Mouse (Mus musculus) megakaryocyte, embryonic 14.5 days (primary cell): ENCODE data around the gene Apba3. TPM values are rescaled to one million over a fixed set of nuclear protein-coding genes. Genes with fewer than 3 reads are reported as not detected.
"Not testable (repeated sequence)": the region's sequence is repeated elsewhere in the genome, so short reads cannot be mapped to it uniquely, and the experiment has no call there.

Experiments
- H3K27me3 ChIP-seq: replicated peaks from 2 replicates; pipeline ENCODE3; 2012; ENCODE audit warnings: inconsistent platforms
- H3K36me3 ChIP-seq: replicated peaks from 2 replicates; pipeline ENCODE3; 2012; ENCODE audit warnings: low read length, inconsistent platforms, mixed read lengths
- H3K4me1 ChIP-seq: 2 replicates; pipeline ENCODE4 v1.6.1; 2012; ENCODE audit warnings: inconsistent platforms
- H3K4me3 ChIP-seq: replicated peaks from 2 replicates; pipeline ENCODE3; 2012; ENCODE audit warnings: moderate library complexity, mild to moderate bottlenecking, inconsistent platforms
- H3K9me3 ChIP-seq: 2 replicates; pipeline ENCODE4 v1.6.1; 2012; ENCODE audit warnings: inconsistent platforms
- FLI1 ChIP-seq: IDR thresholded peaks from 2 replicates; pipeline ENCODE4 v1.6.1; 2012; ENCODE audit warnings: low read length, inconsistent platforms, mixed read lengths
- GATA1 ChIP-seq: IDR thresholded peaks from 3 replicates; pipeline ENCODE4 v1.6.1; 2012; ENCODE audit warnings: mixed read lengths, low read length, inconsistent platforms, borderline replicate concordance
- polyA plus RNA-seq: library from polyadenylated mRNA; stranded (reverse); fragments of >175 nt; gene quantifications from 2 replicates; pipeline ENCODE4 v1.2.3, GENCODE M21; 2012; ENCODE audit warnings: low replicate concordance; ENCODE audit not compliant: insufficient read depth

Apba3 gene
- polyA plus RNA-seq = 93.1 and 154 TPM in 2 replicates

- Histone ChIP-seq H3K4me1 (peaks cover 66% of the 10 kb centered on the region), H3K27me3 (no peaks in the 10 kb centered on the region), H3K4me3 (peak within 1 kb of the TSS; percentile 95), H3K36me3 (peaks cover 65% of the 10 kb centered on the region), H3K9me3 (no peaks in the 10 kb centered on the region)
- TF ChIP-seq FLI1 (no peak), GATA1 (no peak)
These were observed at the start of gene Apba3, which contains the start of gene Mrpl54 for GRCm38 (mm10) chr10:81266211-81267105. Gene Apba3 (plus strand): TSS chr10:81266960. Gene Mrpl54 (minus strand): TSS chr10:81266934.

- H3K4me1 ChIP-seq = peaks cover 25% of the 10 kb centered on the region
- H3K36me3 ChIP-seq, H3K4me3 ChIP-seq: not testable (repeated sequence)
- H3K27me3 ChIP-seq = peaks cover 33% of the 10 kb centered on the region
- peaks cover 11% of the 10 kb centered on the region for H3K9me3 ChIP-seq
These were observed 49.5 kb upstream of the Apba3 start for GRCm38 (mm10) chr10:81217267-81217666.

GRCm38 (mm10) chr10:81217964-81218363 lies 48.8 kb upstream of the Apba3 start:
- Histone ChIP-seq H3K36me3 (no peaks in the 10 kb centered on the region), H3K27me3 (peaks cover 29% of the 10 kb centered on the region), H3K4me1 (peaks cover 18% of the 10 kb centered on the region), H3K9me3 (peaks cover 4% of the 10 kb centered on the region), H3K4me3 (no peak overlapping the region)
- no peak for TF ChIP-seq FLI1

GRCm38 (mm10) chr10:81221402-81222015 lies 45.3 kb upstream of the Apba3 start:
- Histone ChIP-seq H3K4me3 (no peak overlapping the region), H3K9me3 (no peaks in the 10 kb centered on the region), H3K4me1 (peaks cover 15% of the 10 kb centered on the region), H3K36me3 (no peaks in the 10 kb centered on the region), H3K27me3 (peaks cover 20% of the 10 kb centered on the region)
- TF ChIP-seq GATA1 (no peak), FLI1 (no peak)

GRCm38 (mm10) chr10:81223731-81224130 lies 43.0 kb upstream of the Apba3 start:
- H3K4me3 ChIP-seq, H3K36me3 ChIP-seq, H3K9me3 ChIP-seq: not testable (repeated sequence)
- Histone ChIP-seq H3K27me3 (peaks cover 26% of the 10 kb centered on the region), H3K4me1 (peaks cover 10% of the 10 kb centered on the region)

GRCm38 (mm10) chr10:81229735-81230437 lies 36.9 kb upstream of the Apba3 start:
- Histone ChIP-seq H3K4me1 (peaks cover 49% of the 10 kb centered on the region), H3K36me3 (no peaks in the 10 kb centered on the region), H3K4me3 (no peak overlapping the region), H3K27me3 (peaks cover 49% of the 10 kb centered on the region), H3K9me3 (no peaks in the 10 kb centered on the region)
- no peak for TF ChIP-seq GATA1
- TF ChIP-seq FLI1 = no peak

GRCm38 (mm10) chr10:81230438-81231332 lies 36.1 kb upstream of the Apba3 start, which contains the start of gene Atcay:
Gene Atcay (minus strand): TSS chr10:81230833.
- Histone ChIP-seq H3K9me3 (no peaks in the 10 kb centered on the region), H3K4me3 (peak within 1 kb of the TSS; percentile 78), H3K27me3 (peaks cover 56% of the 10 kb centered on the region), H3K36me3 (no peaks in the 10 kb centered on the region), H3K4me1 (peaks cover 49% of the 10 kb centered on the region)
- TF ChIP-seq GATA1 (no peak), FLI1 (no peak)

GRCm38 (mm10) chr10:81231436-81231835 lies 35.3 kb upstream of the Apba3 start:
- no peak for TF ChIP-seq FLI1
- TF ChIP-seq GATA1 = no peak
- Histone ChIP-seq H3K27me3 (peaks cover 62% of the 10 kb centered on the region), H3K9me3 (no peaks in the 10 kb centered on the region), H3K4me1 (peaks cover 49% of the 10 kb centered on the region), H3K4me3 (peak overlapping the region; percentile 56), H3K36me3 (no peaks in the 10 kb centered on the region)

GRCm38 (mm10) chr10:81232580-81233225 lies 34.1 kb upstream of the Apba3 start, which contains the start of gene Zfr2:
Gene Zfr2 (plus strand): TSS chr10:81233155.
- TF ChIP-seq GATA1 = no peak
- no peak for TF ChIP-seq FLI1
- Histone ChIP-seq H3K4me3 (peak within 1 kb of the TSS; percentile 95), H3K36me3 (no peaks in the 10 kb centered on the region), H3K9me3 (no peaks in the 10 kb centered on the region), H3K4me1 (peaks cover 51% of the 10 kb centered on the region), H3K27me3 (peaks cover 75% of the 10 kb centered on the region)
